Mouse (Mus musculus) right cerebral cortex, adult 2 months (tissue): Measurements from ENCODE around the gene Stac.

ENCODE experiments used
- DNase-seq, 2 experiments: peaks; one replicate each; pipeline ENCODE4 v3.0.0; 2021 to 2022; ENCODE audit warnings: low spot score in 2 of 2

Stac gene

DNA sequence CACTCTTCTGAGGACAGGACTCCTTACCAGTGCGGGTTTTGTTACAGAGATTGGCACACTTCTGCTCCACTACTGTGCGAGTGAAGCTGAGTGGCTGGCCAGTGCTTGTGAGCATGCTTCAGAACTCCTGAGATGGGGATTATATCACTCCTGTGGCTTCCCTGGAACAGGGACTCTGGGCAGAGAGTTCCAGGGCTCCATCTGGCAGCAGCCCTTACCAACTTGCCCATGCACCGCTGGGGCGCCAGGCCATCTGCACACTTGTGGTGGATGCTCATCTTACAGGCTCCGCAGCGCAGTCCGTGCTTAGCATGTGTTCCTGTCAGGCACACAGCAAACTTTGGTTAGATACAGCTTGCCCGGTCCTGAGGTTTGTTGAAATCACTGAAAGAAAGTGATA lies 83.5 kb downstream of the Stac start:
- DNase-seq, result no peak

DNA sequence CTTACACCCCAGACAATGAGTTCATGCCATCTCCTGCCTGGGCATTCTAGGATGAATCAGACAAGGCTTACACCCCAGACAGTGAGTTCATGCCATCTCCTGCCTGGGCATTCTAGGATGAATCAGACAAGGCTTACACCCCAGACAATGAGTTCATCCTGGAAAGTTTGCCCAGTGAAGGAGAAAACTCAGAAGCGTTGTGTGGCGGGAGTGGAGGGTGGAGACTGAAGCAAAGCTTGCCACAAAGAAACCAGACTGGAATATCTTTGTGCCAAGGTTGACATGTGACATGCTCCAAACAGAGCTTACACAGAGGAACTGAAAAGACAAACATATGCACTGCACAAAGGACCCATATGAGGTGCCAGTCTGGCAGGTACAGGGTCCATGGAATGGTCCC lies 102.6 kb downstream of the Stac start:
- no peak for DNase-seq

GRCm38 (mm10) chr9:111578784-111579183 lies 111.4 kb downstream of the Stac start:
- DNase-seq, result no peak

GRCm38 (mm10) chr9:111577453-111577852 lies 112.7 kb downstream of the Stac start:
- no peak for DNase-seq

DNA sequence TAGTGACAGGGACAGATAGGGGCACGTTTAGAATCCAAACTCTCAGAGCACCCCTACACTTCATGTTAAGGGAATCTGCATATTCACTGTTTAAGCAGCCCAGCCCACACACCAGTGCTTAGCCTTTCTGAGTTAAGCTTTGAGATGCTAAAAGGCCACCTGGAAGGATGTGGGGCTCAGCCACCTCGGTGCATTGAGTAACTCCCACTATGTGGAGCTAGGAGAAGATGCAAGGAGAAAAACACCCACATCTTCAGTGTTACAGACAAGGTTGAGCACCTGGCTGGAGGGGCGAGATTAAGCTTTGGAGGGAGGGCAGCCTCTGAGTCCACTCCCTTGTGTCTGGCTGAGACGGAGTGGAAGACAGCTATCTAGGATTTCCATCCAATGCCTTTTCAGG lies 114.3 kb downstream of the Stac start:
- DNase-seq, result no peak

DNA sequence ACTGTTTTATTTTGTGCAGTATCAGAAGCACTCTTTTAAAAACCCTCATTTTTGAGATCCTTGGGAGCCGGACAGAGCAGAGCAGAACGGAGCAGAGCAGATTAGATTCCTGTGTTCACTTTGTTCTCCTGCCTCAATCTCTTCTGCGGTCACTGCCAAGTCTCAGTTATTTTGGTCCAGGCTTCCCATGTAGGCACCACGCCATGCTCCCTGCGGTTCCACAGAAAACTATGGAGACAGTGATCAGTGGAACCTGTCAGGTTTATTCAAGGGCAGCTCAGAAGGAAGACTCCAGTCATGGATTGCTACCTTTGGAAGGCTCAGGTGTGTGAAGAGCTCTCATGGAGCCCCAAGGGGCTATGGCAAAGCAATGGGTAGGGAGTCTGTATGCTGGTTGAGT lies 116.3 kb downstream of the Stac start:
- no peak for DNase-seq

DNA sequence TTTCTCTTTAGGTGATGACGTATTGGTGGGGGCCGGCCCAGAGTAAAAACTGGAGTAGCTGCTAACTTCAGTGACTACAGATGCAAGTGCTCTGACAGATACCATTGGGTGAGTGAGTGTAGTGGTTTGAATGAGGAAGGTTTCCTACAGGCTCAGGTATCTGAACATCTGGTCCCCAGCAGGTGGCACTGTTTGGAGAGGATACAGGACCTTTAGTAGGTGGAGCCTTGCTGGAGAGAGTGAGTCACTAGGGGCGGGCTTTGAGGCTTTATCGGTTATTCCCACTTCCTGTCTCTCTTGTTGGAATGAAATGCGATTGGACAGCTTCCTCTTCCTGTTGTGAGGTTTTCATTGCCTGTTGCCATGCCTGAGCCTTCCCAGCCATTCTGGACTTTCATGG lies 118.5 kb downstream of the Stac start:
- no peak for DNase-seq

DNA sequence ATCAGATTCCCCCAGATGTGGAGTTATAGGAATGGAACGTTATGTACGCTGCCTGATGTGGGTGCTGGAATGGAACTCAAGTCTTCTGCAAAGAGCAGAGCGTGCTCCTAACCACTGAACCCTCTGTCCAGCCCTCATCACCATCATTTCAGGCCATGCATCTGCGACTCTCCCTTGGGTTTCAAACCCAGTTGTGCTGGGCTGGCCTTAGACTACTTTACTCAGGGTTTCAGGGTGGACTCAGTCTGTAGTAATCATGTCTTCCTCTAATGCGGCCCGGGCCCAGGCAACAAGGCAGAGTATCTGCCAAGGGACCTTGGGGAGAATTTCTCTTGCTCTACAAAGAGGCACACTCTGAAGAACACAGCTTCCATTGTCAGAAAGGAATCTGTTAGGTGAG lies 126.0 kb downstream of the Stac start:
- DNase-seq, result no peak

- no peak for DNase-seq
These were observed 126.9 kb downstream of the Stac start for GRCm38 (mm10) chr9:111563226-111563625.

GRCm38 (mm10) chr9:111562217-111562988 lies 127.7 kb downstream of the Stac start:
- no peak for DNase-seq

GRCm38 (mm10) chr9:111556699-111557098 lies 133.4 kb downstream of the Stac start:
- DNase-seq, result no peak

DNA sequence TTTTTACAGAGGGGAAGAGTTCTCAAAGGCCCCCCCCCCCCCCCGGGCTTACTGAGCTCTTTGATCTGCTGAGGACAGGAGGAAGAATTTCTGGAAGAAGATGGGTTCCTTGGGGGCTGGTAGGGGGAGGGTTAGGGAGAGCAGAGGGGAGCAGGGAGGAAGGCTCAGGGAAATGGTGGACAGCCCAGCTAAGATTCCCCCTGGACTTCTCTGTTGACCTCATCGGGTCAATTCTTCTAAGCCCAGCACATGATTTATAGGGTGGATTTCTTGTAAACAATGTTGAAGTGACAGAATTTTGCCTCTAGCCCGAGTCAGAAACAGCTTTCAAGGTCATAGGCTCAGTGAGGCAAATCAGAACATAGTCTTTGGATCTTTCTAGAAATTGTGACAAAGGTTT lies 137.3 kb downstream of the Stac start:
- DNase-seq, result no peak

DNA sequence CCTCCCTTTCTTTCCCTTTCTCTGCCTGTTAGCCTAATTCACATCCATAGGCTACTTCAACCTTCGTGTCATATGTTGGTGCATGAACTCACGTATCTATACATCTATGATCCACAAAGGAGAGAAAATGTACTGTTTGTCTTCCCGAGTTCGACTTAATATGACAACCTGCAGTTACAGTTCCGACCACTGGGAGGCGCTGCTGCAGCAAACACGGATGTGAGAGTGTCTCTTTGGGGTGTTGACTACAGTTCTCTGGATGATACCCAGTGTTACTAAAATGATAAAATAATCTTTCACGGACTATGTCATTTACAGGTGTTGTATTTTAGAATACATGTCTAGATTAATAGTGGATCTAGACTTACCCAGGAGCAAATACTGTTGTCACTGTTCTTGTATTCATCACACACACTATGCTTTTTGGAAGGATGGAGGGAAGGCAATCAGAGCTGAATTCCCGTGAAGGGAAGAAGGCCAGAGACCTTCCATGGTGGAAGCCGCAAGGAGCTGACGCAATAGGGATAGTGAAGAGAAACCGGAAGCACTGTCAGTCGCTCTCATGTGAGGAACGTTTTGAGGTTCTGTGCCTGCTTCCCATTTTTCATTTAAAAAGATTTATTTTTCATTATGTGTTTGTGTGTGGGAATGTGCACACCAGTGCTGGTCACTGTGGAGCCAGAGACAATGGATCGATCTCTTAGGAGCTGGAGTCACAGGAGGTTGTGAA lies 138.5 kb downstream of the Stac start:
- DNase-seq, result no peak

GRCm38 (mm10) chr9:111550963-111551321 lies 139.2 kb downstream of the Stac start:
- no peak for DNase-seq

DNA sequence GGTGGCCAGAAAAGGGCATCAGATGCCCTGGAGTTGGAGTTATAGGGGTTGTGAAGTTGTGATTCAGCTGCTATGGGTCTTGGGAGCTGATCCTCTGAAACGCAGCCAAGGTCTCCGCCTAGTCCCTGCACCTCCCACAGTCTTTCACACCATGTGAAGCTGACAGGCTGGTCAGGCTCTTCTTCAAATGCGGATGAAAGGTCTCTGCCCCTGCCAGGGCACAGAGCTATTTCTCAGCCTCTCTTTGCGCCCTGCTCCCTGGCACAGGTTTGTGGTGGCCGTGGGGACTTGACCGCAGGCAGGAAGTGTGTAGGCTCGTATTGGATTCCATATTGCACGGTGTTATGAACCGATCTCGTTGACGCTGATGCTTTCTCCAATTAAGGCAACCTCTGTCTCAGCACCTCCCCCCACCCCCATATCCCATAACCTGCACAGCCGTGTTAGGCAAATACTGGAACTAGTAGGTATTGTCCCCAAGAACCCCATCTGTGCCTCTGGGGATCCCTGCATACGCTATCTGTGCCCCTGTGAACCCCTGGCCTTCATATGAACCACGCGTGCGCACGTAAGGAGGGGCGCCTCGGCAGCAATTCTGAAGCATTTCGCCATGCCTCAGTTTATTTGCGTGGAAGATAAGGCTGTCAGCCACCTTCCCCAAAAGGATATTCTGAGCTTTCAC lies 139.7 kb downstream of the Stac start:
- no peak for DNase-seq

DNA sequence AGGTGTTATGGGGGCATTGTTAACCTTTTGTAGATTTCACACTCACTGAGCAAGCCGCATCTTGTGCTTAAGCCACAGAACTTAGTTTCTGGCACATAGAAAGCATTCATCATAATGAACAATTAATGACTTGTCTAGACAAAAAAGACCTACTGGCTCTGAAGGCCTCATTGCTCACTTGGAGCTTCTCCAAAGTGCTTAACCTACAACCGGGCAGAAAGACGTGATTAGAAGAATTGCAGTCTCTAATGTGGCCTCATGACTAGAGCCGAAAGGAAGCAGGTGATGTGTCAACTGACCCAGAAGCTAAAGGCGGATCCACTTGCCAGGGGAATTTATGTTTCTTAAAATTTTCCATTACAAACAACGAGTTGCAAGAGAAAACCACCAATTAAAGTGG lies 147.5 kb downstream of the Stac start:
- no peak for DNase-seq

DNA sequence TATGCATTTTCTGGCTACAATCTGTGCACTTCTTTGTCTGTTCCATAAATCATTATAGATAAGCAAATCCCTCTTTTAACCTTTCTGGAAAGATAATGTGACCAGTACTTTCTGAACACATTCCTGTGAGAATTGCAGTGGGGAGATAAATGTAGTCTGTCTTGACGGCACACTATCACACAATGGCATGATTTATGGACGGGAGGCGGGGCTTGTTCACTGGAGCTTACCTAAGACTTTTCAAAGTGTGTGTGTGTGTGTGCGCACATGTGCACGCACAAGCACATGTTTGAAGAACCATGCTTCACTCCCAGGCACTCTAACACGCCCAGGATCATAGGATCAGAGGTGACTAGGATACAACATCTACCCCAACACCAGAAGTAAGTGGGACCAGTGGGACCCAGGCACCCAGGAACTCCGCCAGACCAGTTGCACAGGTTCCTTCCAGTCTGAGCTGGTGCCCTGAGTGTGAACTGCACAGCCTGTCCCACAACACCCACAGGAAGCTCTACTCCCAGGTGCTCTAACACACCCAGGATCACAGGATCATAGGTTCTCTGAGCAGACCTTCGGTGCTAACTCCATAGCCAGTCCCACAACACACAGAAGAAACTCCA lies 154.6 kb downstream of the Stac start:
- DNase-seq, result no peak

DNA sequence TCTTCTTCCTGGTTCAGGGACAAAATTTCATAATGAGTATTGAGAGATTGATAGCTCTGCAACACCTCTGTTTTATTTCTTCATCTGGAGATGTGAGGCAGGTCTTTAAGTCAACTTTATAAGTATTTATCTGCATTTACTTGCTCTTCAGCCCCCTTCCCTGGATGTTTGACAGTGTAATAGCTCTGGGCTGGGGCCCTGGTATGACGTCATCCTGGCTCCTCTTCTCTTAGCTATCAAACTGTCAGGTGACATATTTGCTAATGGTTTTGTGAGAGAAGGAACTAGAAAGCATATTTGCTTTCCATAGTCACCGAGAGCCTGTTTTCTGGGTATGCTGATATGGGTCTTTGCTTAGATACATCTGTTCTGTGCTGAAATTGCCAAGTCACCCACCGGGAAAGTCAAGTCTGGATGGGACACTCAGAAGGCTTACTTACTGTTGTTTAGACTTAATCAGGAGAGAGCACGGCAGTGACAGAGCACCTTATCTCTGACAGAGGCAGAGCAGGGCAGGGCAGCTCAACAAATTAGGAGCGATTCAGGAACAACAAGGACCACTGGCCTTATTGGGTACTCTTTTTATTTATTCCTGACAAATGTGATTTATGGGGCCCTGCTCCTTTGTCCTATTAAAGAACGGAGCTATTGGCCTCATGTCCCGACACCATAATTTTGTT lies 155.3 kb downstream of the Stac start:
- DNase-seq, result no peak

GRCm38 (mm10) chr9:111523871-111524270 lies 166.3 kb downstream of the Stac start:
- DNase-seq, result no peak

DNA sequence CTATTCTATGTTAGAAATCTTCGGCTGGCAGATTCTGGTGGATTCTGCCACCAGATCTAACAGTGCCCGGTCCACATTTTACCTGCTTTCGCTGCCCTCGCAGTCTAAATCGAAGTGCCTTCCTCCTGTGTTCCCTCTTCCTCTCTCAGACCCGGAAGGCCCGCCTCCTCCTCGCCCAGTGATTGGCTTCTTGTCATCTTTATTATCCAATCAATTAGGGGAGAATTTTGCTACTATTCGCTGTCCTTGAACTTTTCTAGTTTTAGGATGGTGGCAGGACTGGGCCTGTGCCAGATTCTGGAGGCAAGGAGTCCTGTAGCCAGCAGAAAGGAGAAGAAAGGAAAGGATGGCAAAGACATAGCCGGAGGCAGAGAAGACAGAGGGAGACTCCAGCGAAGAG lies 167.0 kb downstream of the Stac start:
- DNase-seq, result no peak

- DNase-seq, result no peak
These were observed 167.9 kb downstream of the Stac start for GRCm38 (mm10) chr9:111522226-111522625.

- DNase-seq, result no peak
These were observed 174.6 kb downstream of the Stac start for GRCm38 (mm10) chr9:111515536-111515935.
